ENCODE assay signal across 31 mouse cellular contexts in genomic region chr13:93673296-93673695, GRCm38 (mm10). TPM values are rescaled to one million over a fixed set of nuclear protein-coding genes. Genes with fewer than 3 reads are reported as not detected.
DNase-seq lines count a peak whose midpoint lies in the region; ATAC-seq and TF ChIP-seq lines count a peak whose summit lies in the region.
"Had no signal": no experiment of that assay in that cellular context is flagged by ENCODE, and none has a peak within 500 bp of the region (broad histone marks: within the 10 kb centered on the region; RNA-seq: fewer than 3 reads in every experiment).

No protein-coding gene starts in this region.

- no peak for TF ChIP-seq POLR2A in liver, adult 2 months (IDR thresholded peaks at IDR 0.05; ENCODE audit: extremely low read depth, insufficient read depth, low read length)

- peaks cover 14% of the 10 kb centered on the region; the same call in 1 of the 2 replicates for H3K79me2 ChIP-seq in liver, adult 2 months (ENCODE audit: control insufficient read depth, insufficient read depth, low read length)

- no peaks in the 10 kb centered on the region for H3K9me3 ChIP-seq in liver, embryonic 12.5 days (replicated peaks)
- no peaks in the 10 kb centered on the region for H3K9me3 ChIP-seq in liver, postnatal 0 days (ENCODE audit: low read length)
- H3K9me3 ChIP-seq in hindbrain, embryonic 13.5 days, result no peaks in the 10 kb centered on the region
- H3K9me3 ChIP-seq: forebrain, embryonic 10.5 days; forebrain, embryonic 15.5 days; intestine, embryonic 15.5 days; limb, embryonic 13.5 days had no signal

- H3K27ac ChIP-seq in liver, adult 2 months (replicated peaks; ENCODE audit: insufficient read depth, low read depth, low read length), result peak overlapping the region; percentile 91
- no peak overlapping the region for H3K27ac ChIP-seq in liver, embryonic 12.5 days
- peak overlapping the region; percentile 56 for H3K27ac ChIP-seq in liver, postnatal 0 days (ENCODE audit: low read depth)
- H3K27ac ChIP-seq in hindbrain, embryonic 13.5 days, result no peak overlapping the region
- H3K27ac ChIP-seq: forebrain, embryonic 10.5 days; forebrain, embryonic 15.5 days; heart, embryonic 13.5 days; hindbrain, postnatal 0 days; intestine, embryonic 15.5 days; limb, embryonic 13.5 days had no signal

- peak overlapping the region; percentile 81 for H3K9ac ChIP-seq in liver, adult 2 months (ENCODE audit: low read depth, low read length)
- no peak overlapping the region for H3K9ac ChIP-seq in liver, embryonic 12.5 days
- H3K9ac ChIP-seq in liver, postnatal 0 days (replicated peaks), result peak overlapping the region; percentile 69
- no peak overlapping the region for H3K9ac ChIP-seq in hindbrain, embryonic 13.5 days
- H3K9ac ChIP-seq: forebrain, embryonic 15.5 days; intestine, embryonic 15.5 days; limb, embryonic 13.5 days; lung, embryonic 14.5 days had no signal

- no peak for TF ChIP-seq CTCF in liver, adult 2 months (IDR thresholded peaks at IDR 0.05; ENCODE audit: low read depth, low read length)
- no peak for TF ChIP-seq CTCF in liver, postnatal 0 days (IDR thresholded peaks at IDR 0.05; ENCODE audit: low read depth)

- DNase-seq in kidney, adult 11 months, result peak; percentile 30
- no peak for DNase-seq in kidney, adult 18-20 months
- DNase-seq in liver, adult 2 months (ENCODE audit: extremely low read depth, low read depth, low spot score), result peak; percentile 53
- DNase-seq in liver, result no peak
- no peak for DNase-seq in liver, postnatal 0 days
- no peak for DNase-seq in frontal cortex, adult 2 months (ENCODE audit: extremely low spot score in 1 of 2, low spot score in 1 of 2)
- DNase-seq: adrenal gland, postnatal 14 days; cerebellum, adult 2 months; heart, postnatal 10 days; lung, postnatal 14 days; midbrain, embryonic 14.5 days; thymus, adult 2 months; thymus, postnatal 4 days had no signal

- H3K4me2 ChIP-seq in liver, embryonic 12.5 days, result peak overlapping the region; percentile 41
- H3K4me2 ChIP-seq in liver, postnatal 0 days (ENCODE audit: low read depth, low read length), result peak overlapping the region; percentile 47
- no peak overlapping the region for H3K4me2 ChIP-seq in hindbrain, embryonic 13.5 days
- H3K4me2 ChIP-seq: forebrain, embryonic 15.5 days had no signal

- H3K4me3 ChIP-seq in liver, adult 2 months (ENCODE audit: insufficient read depth, low read depth, low read length), result peak overlapping the region; percentile 77
- H3K4me3 ChIP-seq in liver, embryonic 12.5 days, result peak overlapping the region; percentile 37; the same call in 1 of the 2 replicates
- peak overlapping the region; percentile 51 for H3K4me3 ChIP-seq in liver, postnatal 0 days (ENCODE audit: low read depth, low read length)
- H3K4me3 ChIP-seq in hindbrain, embryonic 13.5 days, result no peak overlapping the region
- H3K4me3 ChIP-seq: forebrain, embryonic 15.5 days had no signal

- no peak for TF ChIP-seq EP300 in liver, postnatal 0 days (IDR thresholded peaks at IDR 0.05; ENCODE audit: low read depth)

- ATAC-seq in liver, embryonic 12.5 days, result no peak
- ATAC-seq in liver, postnatal 0 days, result no peak
- ATAC-seq in hindbrain, embryonic 13.5 days (ENCODE audit: low FRiP score), result no peak
- ATAC-seq: forebrain, embryonic 15.5 days; hindbrain, postnatal 0 days; intestine, embryonic 15.5 days had no signal

- H3K27me3 ChIP-seq in liver, adult 2 months (ENCODE audit: control insufficient read depth, insufficient read depth, low read length), result no peaks in the 10 kb centered on the region
- H3K27me3 ChIP-seq in liver, embryonic 12.5 days (replicated peaks), result peaks cover 21% of the 10 kb centered on the region
- H3K27me3 ChIP-seq in liver, postnatal 0 days (ENCODE audit: insufficient read depth, low read length), result no peaks in the 10 kb centered on the region
- H3K27me3 ChIP-seq in hindbrain, embryonic 13.5 days, result peaks cover 17% of the 10 kb centered on the region

- WGBS in liver, adult 2 months, result 18% methylated on average over 2 of the region's 2 CpGs
- WGBS in liver, embryonic 12.5 days (ENCODE audit: insufficient replicate concordance), result 43% methylated on average over 2 of the region's 2 CpGs
- WGBS in liver, postnatal 0 days (ENCODE audit: insufficient replicate concordance), result 61% methylated on average over 2 of the region's 2 CpGs
- 75% methylated on average over 2 of the region's 2 CpGs for WGBS in hindbrain, embryonic 13.5 days

- peaks cover 28% of the 10 kb centered on the region for H3K36me3 ChIP-seq in liver, adult 2 months (ENCODE audit: control insufficient read depth, insufficient read depth, low read length)
- no peaks in the 10 kb centered on the region for H3K36me3 ChIP-seq in liver, embryonic 12.5 days
- no peaks in the 10 kb centered on the region for H3K36me3 ChIP-seq in liver, postnatal 0 days (replicated peaks; ENCODE audit: insufficient read depth, low read length)
- H3K36me3 ChIP-seq in hindbrain, embryonic 13.5 days, result no peaks in the 10 kb centered on the region
- H3K36me3 ChIP-seq: forebrain, embryonic 10.5 days; forebrain, embryonic 15.5 days; heart, embryonic 13.5 days; intestine, embryonic 15.5 days; limb, embryonic 13.5 days had no signal

- peaks cover 14% of the 10 kb centered on the region for H3K4me1 ChIP-seq in liver, adult 2 months (ENCODE audit: control insufficient read depth, insufficient read depth, low read length)
- H3K4me1 ChIP-seq in liver, embryonic 12.5 days, result no peaks in the 10 kb centered on the region
- H3K4me1 ChIP-seq in liver, postnatal 0 days (ENCODE audit: insufficient read depth), result no peaks in the 10 kb centered on the region
- no peaks in the 10 kb centered on the region for H3K4me1 ChIP-seq in hindbrain, embryonic 13.5 days (replicated peaks)
- H3K4me1 ChIP-seq: forebrain, embryonic 15.5 days had no signal

RNA-seq across cellular contexts. Expression of gene Bhmt2, which starts 0.8 kb away (rescaled TPM):
- total RNA-seq in liver, adult 2 months (2014; rRNA removed), result 147 and 179 TPM in 2 replicates
- 127 and 153 TPM in 2 replicates for polyA plus RNA-seq in liver, adult 2 months (2012; rRNA removed)
- polyA plus RNA-seq in liver, embryonic 12.5 days (2016; fragmentation: Nextera tagmentation; extraction: Ambion mirVana), result 12.3 and 12.7 TPM in 2 replicates
- 162 and 166 TPM in 2 replicates for polyA plus RNA-seq in liver, postnatal 0 days (2015; fragmentation: Nextera tagmentation; extraction: Ambion mirVana)
- 0.09 and 0.13 TPM in 2 replicates for polyA plus RNA-seq in hindbrain, embryonic 13.5 days (2015; fragmentation: Nextera tagmentation; extraction: Ambion mirVana)
- 0.32 and 0.50 TPM in 2 replicates for polyA plus RNA-seq in frontal cortex, adult 2 months (2012; rRNA removed)
- total RNA-seq: gastrocnemius, adult 8-10 months; heart, adult 8-10 months; heart, postnatal 10 days; hindbrain, postnatal 0 days; monocyte, adult 5-6 weeks had no signal
- polyA plus RNA-seq: embryonic facial prominence, embryonic 11.5 days; forebrain, embryonic 15.5 days; hindbrain, embryonic 11.5 days; lung, embryonic 14.5 days; midbrain, embryonic 14.5 days; neural tube, embryonic 14.5 days; thymus, adult 2 months had no signal

RNA-seq across cellular contexts. Expression of gene Dmgdh, which starts 0.9 kb away (rescaled TPM):
- total RNA-seq in liver, adult 2 months (2014; rRNA removed), result 234 and 283 TPM in 2 replicates
- 132 and 197 TPM in 2 replicates for polyA plus RNA-seq in liver, adult 2 months (2012; rRNA removed)
- 7.5 and 8.5 TPM in 2 replicates for polyA plus RNA-seq in liver, embryonic 12.5 days (2016; fragmentation: Nextera tagmentation; extraction: Ambion mirVana)
- 67.3 and 69.2 TPM in 2 replicates for polyA plus RNA-seq in liver, postnatal 0 days (2015; fragmentation: Nextera tagmentation; extraction: Ambion mirVana)
- 0.14 and 0.66 TPM in 2 replicates for polyA plus RNA-seq in hindbrain, embryonic 13.5 days (2015; fragmentation: Nextera tagmentation; extraction: Ambion mirVana)
- polyA plus RNA-seq in frontal cortex, adult 2 months (2012; rRNA removed), result 0.17 and 0.22 TPM in 2 replicates
- total RNA-seq: heart, adult 8-10 months; heart, postnatal 10 days; monocyte, adult 5-6 weeks had no signal
- polyA plus RNA-seq: embryonic facial prominence, embryonic 11.5 days; forebrain, embryonic 10.5 days; limb, embryonic 13.5 days; lung, embryonic 14.5 days had no signal

RNA-seq across cellular contexts. Expression of gene Bhmt, which starts 35.5 kb away (rescaled TPM):
- 1,946 and 4,018 TPM in 2 replicates for total RNA-seq in liver, adult 2 months (2014; rRNA removed)
- polyA plus RNA-seq in liver, adult 2 months (2012; rRNA removed), result 555 and 844 TPM in 2 replicates
- 25.4 and 26.4 TPM in 2 replicates for polyA plus RNA-seq in liver, embryonic 12.5 days (2016; fragmentation: Nextera tagmentation; extraction: Ambion mirVana)
- 2,026 and 2,087 TPM in 2 replicates for polyA plus RNA-seq in liver, postnatal 0 days (2015; fragmentation: Nextera tagmentation; extraction: Ambion mirVana)
- 0.21 and 0.95 TPM in 2 replicates for polyA plus RNA-seq in hindbrain, embryonic 13.5 days (2015; fragmentation: Nextera tagmentation; extraction: Ambion mirVana)
- 0.32 and 0.36 TPM in 2 replicates for polyA plus RNA-seq in frontal cortex, adult 2 months (2012; rRNA removed)
- total RNA-seq: heart, adult 8-10 months; heart, postnatal 10 days; layer of hippocampus, adult 18-20 months; left cerebral cortex, adult 8-10 months; left cerebral cortex, postnatal 36 days; monocyte, adult 5-6 weeks had no signal
- polyA plus RNA-seq: cerebellum, adult 2 months; embryonic facial prominence, embryonic 11.5 days; forebrain, embryonic 10.5 days; limb, embryonic 13.5 days; lung, embryonic 14.5 days had no signal

Comparison
In these comparisons a context has a peak if more than half of its experiments do, and no peak if none do; other contexts are left out.
1. DNase-seq: peak in kidney, adult 11 months (single experiment) and liver, adult 2 months (single experiment); none in kidney, adult 18-20 months (single experiment), liver (single experiment), liver, postnatal 0 days (single experiment) and frontal cortex, adult 2 months (0 of 2).
2. H3K27ac ChIP-seq: peak in liver, adult 2 months (single experiment) and liver, postnatal 0 days (single experiment); none in liver, embryonic 12.5 days (single experiment) and hindbrain, embryonic 13.5 days (single experiment).
3. H3K9ac ChIP-seq: peak in liver, adult 2 months (single experiment) and liver, postnatal 0 days (single experiment); none in liver, embryonic 12.5 days (single experiment) and hindbrain, embryonic 13.5 days (single experiment).
4. RNA of gene Bhmt, which starts 35.5 kb away (polyA plus RNA-seq): 2,026 to 2,087 TPM in liver, postnatal 0 days and 555 to 844 TPM in liver, adult 2 months; 25.4 to 26.4 TPM in liver, embryonic 12.5 days, 0.21 to 0.95 TPM in hindbrain, embryonic 13.5 days and 0.32 to 0.36 TPM in frontal cortex, adult 2 months; every median in the first group is over 10 times any median in the second.